In genomic region chr10:119851594-119851993, GRCm38 (mm10) we compare ENCODE assay signal across 28 mouse cellular contexts.
"Had no signal": no experiment of that assay in that cellular context is flagged by ENCODE, and none has a peak within 500 bp of the region (broad histone marks: within the 10 kb centered on the region; RNA-seq: fewer than 3 reads in every experiment).

No protein-coding gene starts in this region.

- H3K27ac ChIP-seq: embryonic facial prominence, embryonic 10.5 days; embryonic facial prominence, embryonic 12.5 days; embryonic facial prominence, embryonic 13.5 days; embryonic facial prominence, embryonic 15.5 days; forebrain, embryonic 10.5 days; forebrain, embryonic 12.5 days; forebrain, embryonic 13.5 days; forebrain, embryonic 15.5 days; gastrocnemius, adult 2 months; heart, adult 2 months had no signal

- H3K9ac ChIP-seq: embryonic facial prominence, embryonic 12.5 days; embryonic facial prominence, embryonic 13.5 days; embryonic facial prominence, embryonic 15.5 days; forebrain, embryonic 12.5 days; forebrain, embryonic 13.5 days; forebrain, embryonic 15.5 days; forebrain, postnatal 0 days had no signal

- DNase-seq: cerebellum, adult 8-10 months; cerebellum, adult 9-10 months; cerebellum, adult 9-11 months; cerebellum, postnatal 10 days; cerebellum, postnatal 14 days; cerebellum, postnatal 25 days; cerebellum, postnatal 36 days; embryo, embryonic 11 days; forebrain, postnatal 0 days; gastrocnemius, adult 2 months; gastrocnemius, postnatal 10 days; gastrocnemius, postnatal 14 days; gastrocnemius, postnatal 25 days; gastrocnemius, postnatal 36 days; heart, adult 11 months; heart, adult 18-20 months; heart, adult 2 months had no signal

- H3K27me3 ChIP-seq: embryonic facial prominence, embryonic 12.5 days; embryonic facial prominence, embryonic 13.5 days; embryonic facial prominence, embryonic 15.5 days; forebrain, embryonic 12.5 days; forebrain, embryonic 13.5 days; forebrain, embryonic 15.5 days had no signal

- H3K4me3 ChIP-seq: embryonic facial prominence, embryonic 10.5 days; embryonic facial prominence, embryonic 12.5 days; embryonic facial prominence, embryonic 13.5 days; embryonic facial prominence, embryonic 15.5 days; erythroblast, embryonic 14.5 days; forebrain, embryonic 10.5 days; forebrain, embryonic 12.5 days; forebrain, embryonic 13.5 days; forebrain, embryonic 15.5 days; gastrocnemius, adult 2 months; heart, adult 2 months had no signal

- H3K4me1 ChIP-seq: embryonic facial prominence, embryonic 12.5 days; embryonic facial prominence, embryonic 15.5 days; forebrain, embryonic 12.5 days; forebrain, embryonic 13.5 days; forebrain, embryonic 15.5 days had no signal

- H3K4me2 ChIP-seq: embryonic facial prominence, embryonic 12.5 days; embryonic facial prominence, embryonic 13.5 days; embryonic facial prominence, embryonic 15.5 days; forebrain, embryonic 12.5 days; forebrain, embryonic 13.5 days; forebrain, embryonic 15.5 days had no signal

- H3K36me3 ChIP-seq: embryonic facial prominence, embryonic 10.5 days; embryonic facial prominence, embryonic 12.5 days; embryonic facial prominence, embryonic 13.5 days; embryonic facial prominence, embryonic 15.5 days; forebrain, embryonic 10.5 days; forebrain, embryonic 12.5 days; forebrain, embryonic 15.5 days had no signal

- ATAC-seq: forebrain, embryonic 13.5 days; forebrain, embryonic 14.5 days; forebrain, embryonic 15.5 days; forebrain, embryonic 16.5 days; forebrain, postnatal 0 days had no signal

- H3K9me3 ChIP-seq: embryonic facial prominence, embryonic 10.5 days; embryonic facial prominence, embryonic 12.5 days; embryonic facial prominence, embryonic 13.5 days; embryonic facial prominence, embryonic 15.5 days; forebrain, embryonic 10.5 days; forebrain, embryonic 12.5 days; forebrain, embryonic 13.5 days; forebrain, embryonic 15.5 days had no signal
